Mouse (Mus musculus) frontal cortex, postnatal 10 days (tissue): ENCODE measurements around the gene Tmbim4.
A peak's percentile ranks its signal among the peaks of the same experiment; 100 is the strongest.
"Not testable (repeated sequence)": the region's sequence is repeated elsewhere in the genome, so short reads cannot be mapped to it uniquely, and the experiment has no call there.

ENCODE experiments used
- DNase-seq, 2 experiments: peaks; one replicate each; pipeline ENCODE4 v3.0.0; 2022; ENCODE audit warnings: low spot score in 2 of 2, mixed read lengths in 1 of 2

The Tmbim4 gene

DNA sequence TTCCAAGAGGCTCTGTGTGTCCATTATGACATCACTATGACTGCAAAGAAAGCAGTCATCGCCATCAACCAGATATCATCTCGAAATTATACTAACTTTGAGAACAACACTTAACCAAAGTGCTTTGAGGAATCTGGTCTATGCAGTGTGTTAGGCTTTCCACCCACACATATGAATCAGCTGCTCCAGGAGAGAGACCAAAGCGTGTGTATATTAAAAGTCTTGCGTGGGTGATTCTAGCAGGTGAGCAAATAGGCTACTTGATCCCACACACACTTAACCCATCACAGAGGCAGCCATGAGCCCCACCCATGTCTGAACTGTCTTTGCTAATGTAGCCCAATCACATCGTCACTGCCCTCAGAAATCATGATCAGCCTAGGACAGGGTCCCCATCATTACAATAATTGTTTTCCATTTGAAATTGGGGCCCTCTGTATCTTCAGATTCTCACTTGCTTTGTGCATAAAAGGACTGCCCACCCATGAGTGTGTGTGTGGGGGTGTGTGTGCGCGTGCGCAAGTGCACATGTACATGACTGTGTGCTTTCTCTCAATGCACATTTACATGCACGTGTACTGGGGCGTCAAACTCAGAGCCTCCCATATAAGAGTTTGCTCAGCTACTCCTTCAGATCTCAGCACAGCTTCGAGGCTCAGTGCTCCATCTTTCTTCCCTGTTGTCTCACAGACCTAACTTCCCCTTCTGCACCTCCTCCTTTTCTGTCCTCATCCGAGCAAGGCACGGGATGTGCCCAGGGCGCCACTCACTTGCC is 4.1 kb upstream of the Tmbim4 start:
- DNase-seq, result no peak

DNA sequence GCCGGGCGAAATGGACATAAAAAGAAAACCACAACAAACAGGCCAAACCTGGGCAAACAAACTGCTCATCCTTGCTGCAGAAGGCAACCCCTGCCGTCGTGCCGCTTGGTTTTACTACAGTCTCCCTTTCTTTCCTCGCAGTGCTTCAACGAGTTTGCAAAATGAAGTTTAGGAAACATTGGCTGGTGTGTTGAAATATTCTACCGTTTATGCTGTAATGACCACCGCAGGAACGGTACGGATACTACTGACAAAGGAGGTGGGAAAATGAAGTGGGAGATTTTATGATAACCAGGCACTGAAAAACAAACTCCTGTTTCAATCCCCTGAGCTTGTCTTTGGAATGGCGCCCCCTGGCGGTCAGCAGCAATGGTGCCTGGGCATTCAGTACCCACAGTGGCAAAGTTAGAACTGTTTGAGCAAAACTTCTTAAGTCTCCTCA is 592 bp downstream of the Tmbim4 start, which contains the start of gene Irak3:
Gene Irak3, minus strand, starts transcription at position 170 of the 442 bp plus-strand sequence.
- DNase-seq, result peak in 1 of 2 experiments; percentile 77

DNA sequence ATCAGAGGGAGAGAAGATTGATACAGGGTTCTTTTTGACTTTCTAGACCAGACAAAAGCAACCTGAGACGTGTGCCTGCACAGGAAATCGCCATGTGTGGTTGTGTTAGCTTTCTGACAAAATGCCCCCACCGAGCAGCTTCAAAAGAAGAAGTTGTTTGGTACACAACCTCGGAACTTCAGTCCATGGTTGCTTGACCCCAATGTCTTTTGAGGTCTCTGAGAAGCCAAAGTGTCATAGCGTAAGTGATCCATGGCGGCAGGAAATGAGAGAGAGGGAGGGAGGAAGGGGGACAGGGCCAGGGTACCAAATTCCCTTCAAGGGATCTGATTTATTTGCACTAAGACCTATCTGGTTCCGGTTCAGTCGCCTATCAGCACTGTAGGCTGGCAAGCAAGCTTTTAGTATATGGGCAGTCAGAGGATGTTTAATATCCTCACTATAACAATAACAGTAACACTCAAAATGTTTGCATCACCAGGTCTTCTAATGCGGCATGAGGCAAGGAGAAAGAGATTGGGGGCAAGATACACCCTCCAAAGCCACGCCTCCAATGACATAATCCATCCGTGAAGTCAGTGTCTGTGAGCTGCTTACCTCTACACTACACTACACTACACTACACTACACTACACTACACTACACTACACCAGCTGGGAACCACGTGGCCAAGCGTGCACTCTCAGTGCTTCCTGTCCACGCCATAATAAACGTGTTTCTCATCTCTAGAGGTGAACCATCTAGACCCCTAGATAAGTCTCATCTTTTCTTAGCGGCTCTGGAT is 1.3 kb downstream of the Tmbim4 start:
- DNase-seq, result no peak

DNA sequence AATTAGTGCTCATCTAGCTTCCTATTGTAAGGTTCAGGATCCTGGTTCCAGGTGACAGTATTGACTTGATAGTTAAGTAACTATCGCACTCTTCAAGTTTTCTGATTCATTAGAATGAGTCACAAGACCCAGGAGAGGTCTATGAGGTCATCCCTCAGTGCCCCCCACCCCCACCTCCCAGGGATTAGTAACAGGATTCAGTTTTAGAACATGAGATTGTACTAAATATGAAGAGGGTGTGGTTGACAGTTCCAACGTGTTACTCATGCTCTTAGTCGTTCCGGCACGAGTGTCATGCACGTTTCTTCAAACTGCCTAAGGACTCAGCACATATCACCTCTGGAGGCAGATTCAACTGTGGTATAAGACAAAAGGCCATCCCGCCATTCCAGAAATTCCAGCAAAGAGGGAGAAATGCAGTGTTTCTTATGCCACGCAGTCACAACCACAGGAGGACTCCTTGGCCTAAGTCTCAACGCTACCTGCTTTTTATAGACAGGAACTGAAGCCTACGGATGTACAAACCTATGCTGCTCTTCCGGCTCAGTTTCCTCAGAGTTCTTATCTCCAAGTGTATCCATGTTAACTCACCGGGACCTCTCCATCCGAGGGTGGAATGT is 3.3 kb downstream of the Tmbim4 start:
- DNase-seq, result no peak

DNA sequence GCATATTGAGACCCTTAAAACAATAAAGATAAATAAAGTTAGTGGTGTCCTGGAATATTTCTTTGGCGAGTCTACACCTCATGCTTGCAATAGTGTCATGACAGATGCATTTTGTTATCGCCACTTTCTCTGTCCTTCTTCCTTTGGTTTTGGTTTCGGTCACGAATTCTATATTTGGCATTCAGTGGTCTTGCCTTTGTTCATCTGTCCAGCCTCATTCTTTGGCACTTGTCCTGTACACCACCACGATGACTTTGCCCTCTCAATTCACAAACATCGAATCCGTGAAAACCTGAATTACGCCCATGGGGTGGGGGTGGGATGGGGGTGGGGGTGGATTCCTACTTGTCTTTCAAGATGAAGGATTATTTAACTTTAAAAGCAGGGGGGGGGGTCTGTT is 6.6 kb downstream of the Tmbim4 start:
- no peak for DNase-seq

DNA sequence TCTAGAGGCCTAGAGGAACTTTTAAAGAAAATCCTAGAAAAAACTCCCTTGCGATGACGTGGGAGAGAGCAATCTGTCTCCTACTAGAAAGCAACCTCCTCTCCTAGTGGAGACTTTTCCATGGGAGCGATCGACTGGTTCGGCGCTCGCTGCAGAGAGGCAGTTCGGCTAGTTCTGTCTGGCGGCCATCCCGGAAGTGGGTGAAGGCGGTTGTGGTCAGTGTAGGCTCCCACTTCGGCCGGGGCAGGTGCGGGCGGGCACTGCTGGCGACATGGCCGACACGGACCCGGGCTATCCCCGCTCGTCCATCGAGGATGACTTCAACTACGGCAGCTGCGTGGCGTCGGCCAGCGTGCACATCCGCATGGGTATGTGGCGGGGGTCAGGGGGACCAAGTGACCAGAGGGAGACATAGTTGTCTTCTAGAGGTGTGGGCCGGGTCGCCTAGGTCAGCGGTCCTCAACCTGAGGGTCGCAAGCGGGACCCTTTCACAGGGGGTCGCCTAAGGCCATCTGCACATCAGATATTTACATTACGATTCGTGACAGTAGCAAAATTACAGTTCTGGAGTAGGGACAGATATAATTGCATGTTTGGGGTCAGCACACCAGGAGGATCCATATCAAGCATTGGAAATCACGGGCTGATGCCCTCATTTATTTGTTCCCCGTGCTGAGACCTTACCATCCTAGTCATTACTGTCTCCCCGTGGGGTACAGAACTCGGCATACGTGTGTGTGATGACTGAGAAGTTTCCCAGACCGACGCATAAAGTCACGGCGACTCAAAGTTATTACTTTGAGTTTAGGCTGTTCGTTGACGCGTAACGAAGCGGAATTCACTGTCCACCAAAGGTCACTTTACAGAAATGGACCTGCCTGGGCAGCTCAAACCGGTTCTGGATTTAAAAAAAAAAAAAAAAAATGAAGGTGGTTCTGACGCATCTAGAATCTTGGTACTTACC is 7.5 kb downstream of the Tmbim4 start:
- peak; percentile 80 to 84 for DNase-seq

DNA sequence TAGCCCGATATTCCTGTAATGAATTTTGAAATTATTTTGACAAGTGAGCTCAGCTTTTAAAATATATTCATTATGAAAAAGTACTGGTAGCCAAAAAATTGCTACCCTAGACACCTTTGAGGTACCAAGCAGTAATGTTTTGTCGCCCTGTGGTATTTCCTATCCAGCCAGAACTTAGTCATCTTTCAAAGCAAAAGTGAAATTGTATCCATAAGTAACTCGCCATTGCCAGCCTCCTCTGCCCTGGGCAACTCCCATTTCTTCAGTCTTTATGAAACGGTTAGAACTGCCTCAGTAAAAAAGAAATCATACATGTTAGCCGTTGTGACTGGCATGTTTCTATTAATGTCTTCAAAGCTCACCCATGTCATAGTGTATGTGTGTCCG is 8.1 kb downstream of the Tmbim4 start:
- no peak for DNase-seq

DNA sequence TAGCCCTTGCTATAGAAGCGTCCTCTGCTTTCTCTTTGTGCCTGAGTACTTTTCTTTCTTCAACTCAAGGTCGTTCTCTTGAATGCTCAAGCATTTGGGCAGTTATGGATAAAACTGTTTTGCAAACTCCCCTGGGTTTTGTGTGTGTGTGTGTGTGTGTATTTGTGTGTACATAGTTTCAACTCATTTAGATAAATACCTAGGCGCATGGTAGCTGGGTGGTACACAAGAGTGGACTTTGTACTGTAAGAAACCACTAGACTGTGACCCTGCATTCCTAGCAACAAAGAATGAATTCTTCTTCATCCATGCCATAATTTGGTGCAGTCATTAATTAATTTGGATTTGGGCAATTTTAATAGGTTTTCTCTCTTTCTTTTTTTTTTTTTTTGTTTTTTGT is 8.7 kb downstream of the Tmbim4 start:
- DNase-seq, result no peak

DNA sequence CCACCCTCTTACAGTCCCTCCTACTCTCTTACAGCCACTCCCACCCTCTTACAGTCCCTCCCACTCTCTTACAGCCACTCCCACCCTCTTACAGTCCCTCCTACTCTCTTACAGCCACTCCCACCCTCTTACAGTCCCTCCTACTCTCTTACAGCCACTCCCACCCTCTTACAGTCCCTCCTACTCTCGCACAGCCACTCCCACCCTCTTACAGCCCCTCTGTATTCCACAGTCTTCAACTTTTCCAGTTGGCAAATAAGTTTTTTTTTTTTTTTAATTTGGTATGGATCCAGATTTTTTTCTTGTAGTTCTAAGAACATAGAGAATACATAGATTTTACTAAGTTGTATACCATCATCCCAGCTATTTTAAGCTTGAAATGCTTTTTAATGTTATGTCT is 15.7 kb downstream of the Tmbim4 start:
- DNase-seq, result not testable (repeated sequence)

DNA sequence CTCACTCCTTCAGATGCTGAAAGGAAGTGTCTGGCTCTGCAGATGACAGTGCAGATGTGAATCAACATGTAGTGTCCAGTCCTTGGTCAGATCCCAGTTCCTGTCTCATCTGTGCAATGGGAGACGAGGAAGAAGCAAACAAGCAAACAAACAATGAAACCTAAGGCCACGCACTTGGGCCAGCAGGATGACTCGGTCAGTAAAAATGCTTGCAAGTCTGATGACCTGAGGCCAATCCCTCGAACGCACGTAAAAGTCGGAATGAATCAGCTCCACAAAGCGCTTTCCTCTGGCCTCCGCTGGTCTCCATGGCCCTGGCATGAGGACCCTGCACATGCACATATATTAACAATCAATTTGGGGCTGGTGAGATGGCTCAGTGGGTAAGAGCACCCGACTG is 17.6 kb downstream of the Tmbim4 start:
- no peak for DNase-seq

DNA sequence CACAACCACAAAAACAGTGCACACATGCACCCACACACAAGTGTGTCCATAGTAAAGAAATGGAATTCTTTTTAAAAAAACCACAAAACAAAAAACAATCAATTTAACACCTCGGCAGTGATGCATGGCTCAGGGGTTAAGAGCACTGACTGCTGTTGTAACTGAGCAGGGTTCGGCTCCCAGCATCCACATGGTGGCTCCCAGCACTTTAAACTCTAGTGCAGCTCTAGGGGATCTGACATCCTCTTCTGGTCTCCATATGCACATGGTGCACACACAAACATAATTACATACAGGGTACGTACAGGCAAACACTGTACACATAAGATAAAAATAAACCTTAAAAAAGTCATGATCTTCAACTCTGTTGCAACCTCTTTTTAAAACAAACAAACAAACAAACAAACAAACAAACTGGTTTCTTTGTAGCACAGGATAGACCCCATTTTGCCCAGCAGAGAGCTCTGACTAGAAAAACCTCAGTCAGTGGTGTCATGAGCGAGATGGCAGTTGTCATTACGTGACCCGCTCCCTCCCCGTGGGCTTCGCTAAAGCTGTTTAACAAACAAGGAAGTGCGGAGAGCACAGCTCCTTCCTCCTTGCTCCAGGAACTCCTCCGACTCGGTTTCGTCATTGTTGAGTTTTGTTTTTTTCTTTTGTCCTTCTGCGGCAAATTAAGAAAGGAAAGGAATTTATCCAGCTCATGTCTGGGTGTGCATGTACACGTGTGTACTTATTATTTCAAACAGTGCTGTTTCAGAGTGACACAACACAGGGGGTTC is 18.4 kb downstream of the Tmbim4 start:
- no peak for DNase-seq

DNA sequence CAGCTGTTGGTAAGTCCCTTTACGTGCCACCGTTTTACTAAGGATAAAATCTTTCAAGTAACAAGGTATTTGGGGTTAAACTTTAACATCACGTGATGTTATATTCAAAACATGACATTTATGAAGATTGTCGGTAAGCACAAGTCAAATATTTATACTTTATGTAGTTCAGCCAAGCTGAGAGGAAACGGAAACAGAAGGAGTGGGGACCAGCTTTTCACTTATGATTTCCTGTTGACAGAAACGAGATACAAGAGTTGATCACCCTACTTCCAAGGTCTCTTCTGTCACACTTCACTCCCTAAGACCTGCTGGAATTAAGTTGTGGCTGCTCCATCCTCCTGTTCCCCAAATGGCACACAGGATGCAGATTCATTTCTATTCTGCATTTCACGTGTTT is 19.4 kb downstream of the Tmbim4 start:
- no peak for DNase-seq

DNA sequence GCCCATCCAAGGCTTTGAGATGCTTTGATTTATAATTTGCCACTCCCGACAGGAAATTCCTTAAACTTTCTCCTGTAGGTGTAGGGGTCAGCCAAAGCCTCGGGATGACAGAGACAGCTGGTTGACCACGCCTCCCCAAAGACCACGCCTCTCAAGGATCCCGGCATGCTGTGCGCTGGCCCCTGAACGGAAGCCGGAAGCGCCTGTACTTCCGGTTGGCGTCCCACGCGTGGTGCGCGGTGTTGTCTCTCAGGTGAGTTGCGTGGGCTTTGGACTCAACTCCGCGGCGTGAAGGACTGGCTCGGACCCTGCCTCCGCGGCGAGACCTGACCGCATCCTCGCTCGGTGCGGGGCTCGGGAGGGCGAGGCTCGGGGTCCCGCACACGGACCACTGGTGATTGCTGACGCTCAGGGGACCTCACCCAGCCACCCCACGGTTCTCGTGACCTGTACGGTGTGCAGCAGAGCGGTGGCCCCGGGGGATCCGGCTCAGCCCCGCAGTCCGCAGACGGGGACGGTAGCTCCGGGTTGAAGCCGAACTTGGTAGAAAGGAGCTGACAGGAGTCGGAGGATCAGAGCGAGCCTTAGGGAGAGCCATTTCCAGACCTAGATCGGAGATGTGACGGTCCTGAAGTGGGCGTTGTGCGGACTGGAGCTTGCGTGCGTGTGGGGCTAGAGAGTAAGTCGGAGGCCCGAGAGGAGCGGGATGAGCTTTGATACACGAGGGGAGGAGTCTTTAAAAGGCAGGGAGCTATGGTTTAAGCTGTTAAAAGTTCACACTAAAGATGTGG is 25.7 kb downstream of the Tmbim4 start, which contains the start of gene Llph:
Gene Llph, plus strand, starts transcription at position 200 of the 791 bp plus-strand sequence.
- DNase-seq, result peak; percentile 63 to 80

DNA sequence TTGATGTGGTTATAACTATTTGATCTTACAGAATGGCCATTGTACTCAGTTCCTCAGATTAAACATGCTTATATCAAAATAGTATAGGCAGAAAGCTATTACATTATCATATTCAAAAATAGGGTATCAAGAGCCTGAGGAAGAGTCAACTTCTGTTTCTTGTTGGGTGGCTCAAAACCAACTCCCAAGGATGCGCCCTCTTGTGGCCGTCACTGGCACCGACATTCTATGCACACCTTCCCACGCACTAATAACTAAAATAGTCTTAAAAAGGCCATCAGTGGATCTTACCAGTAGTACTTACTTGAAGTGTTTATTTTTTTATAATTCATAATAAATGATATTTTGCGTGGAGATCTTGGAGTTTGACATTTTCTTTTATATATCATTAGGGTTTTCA is 30.3 kb downstream of the Tmbim4 start:
- peak in 1 of 2 experiments; percentile 27 for DNase-seq

DNA sequence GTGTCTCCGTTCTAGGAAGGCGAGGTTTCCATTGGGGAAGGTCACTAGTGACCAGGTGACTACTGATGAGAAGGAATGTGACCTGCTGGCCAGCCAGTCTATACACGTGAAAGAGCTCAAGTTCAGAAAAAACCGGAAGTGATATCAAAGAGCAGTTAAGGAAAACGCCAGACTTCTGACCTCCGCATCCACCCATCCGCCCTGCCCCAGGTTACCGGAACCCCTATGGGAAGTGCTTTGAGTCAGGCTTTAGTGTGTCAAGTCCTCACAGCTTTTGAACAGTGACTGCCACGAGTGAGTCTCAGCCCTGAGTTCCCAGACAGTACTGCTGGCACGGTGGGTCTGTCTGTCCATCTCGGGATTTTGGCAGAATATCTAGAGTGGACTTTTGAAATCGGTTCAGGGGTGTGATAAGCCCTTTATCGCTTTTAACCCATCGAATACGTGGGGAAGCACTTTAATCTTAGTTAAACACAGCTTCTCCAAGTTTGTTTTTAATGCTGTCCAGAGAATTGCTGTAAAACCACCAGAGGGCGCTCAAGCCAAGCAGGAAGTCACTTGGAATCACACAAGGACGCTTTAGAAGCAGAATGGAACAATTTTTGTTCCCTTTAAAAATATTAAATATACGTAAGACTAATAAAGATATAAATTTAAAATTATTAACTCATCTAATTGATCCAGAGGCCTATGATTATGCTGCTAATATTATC is 32.4 kb downstream of the Tmbim4 start:
- DNase-seq, result peak in 1 of 2 experiments; percentile 55

DNA sequence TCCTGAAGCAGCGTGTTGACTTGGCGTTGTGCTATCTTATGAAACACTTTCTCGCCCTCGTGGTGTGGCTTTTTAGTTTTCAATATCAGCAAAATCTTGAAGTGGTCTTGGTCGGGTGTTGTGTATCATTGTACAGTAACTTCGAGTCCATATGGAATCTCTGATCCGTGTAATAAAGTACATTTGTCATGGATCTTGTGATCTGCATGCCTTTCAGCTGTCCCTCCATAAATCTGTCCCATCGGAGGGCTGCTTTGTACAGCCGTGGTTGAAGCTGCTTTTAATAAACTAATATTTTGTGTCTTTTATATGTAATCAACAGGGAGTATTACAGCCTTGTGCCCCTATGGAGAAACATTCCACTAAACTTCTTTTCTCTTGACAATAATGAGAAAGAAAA is 35.5 kb downstream of the Tmbim4 start:
- DNase-seq, result no peak

DNA sequence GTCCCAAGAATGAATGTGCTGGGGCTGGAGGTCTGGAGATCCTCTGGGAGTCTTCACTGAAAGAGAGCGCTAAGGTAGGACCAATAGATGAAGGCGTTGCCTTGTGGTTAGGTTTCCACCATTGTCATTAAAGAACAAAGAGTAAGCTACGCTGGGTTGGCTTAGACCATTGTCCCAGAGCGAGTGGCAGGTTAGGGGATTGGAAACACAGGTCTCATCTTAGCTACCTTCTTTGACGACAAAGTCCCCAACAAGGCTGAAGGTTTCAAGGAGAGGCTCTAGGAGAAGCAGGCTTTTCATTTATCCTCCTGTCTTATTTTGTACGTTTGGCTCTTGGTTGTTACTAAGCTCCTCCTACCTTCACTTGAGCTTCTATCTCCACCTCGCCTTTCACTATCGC is 36.9 kb downstream of the Tmbim4 start:
- no peak for DNase-seq

DNA sequence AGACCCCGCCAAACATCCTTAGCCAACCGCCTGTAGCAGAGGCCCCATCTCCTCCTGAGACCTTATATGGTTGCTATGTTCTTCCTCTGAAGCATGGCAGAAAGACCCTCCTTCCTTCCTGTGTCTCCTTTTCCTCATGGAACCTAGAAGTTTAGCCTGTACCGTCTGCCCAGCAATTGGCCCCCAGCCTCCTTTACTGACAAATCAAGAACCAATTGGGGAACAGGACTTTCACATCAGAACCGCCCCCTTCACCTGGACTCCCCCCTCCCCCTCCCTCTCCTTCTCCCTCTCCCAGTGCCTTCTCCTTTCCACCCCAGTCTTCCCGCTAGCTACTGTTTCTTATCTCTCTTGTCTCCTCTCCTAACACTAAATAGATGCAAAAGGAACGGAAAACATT is 38.1 kb downstream of the Tmbim4 start:
- no peak for DNase-seq

DNA sequence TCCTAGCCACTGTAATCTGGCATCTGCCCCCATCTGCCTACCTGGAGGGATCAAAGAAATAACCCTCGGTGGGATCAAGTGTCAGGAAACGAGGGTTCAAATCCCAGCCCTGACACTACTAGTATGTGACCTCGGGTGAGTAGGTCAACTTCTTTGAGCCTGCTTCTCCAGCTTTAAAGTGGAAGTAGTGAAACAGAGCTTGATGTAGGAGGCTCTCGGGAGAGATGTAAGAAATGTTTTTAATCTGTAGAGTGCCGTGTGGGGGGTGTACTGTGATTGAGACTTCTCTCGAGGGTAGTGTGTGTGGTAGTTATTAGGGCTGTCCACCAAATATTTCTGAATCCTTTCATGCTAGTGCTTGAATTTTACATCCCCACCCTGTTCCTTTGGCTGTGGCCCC is 41.0 kb downstream of the Tmbim4 start:
- no peak for DNase-seq
